Comparison of ENCODE assay signal across 1 mouse cellular context in the genomic region with DNA sequence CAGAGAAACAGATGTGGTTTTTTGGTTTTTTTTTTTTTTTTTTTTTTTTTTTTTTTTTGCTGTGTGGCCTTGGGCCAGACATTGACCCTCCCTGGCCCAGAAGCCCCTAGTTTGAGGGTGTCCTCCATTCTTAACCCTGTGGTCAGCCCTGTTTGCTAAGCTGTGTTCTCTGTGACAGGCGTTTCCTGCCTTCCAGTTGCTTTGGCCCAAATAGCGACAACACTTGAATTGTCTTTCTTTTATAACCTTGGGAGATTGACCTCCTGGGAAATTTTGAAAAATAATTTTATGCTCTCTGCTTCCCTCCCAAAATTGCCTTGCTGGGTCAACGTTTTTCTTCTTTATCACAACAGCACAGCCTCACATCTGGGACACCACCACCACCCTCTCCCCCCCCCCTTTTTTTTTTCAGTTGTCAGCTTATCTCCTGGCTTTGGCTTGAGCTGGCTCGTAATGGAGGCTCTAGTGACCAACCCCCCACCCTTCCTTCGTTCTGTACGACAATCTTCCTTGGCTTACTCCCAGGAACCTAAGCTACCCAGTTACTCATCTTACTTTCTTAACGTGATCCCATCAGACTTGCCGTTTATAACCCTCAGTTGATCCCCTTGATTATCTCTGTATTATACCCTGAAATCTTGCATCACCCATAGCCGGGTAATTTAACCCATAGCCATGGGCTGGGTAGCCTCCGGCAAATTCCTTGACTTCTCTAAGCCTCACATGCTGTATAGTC.
TF ChIP-seq lines count a peak whose summit lies in the region.

No protein-coding gene starts in this region.

TF ChIP-seq in CH12.LX, 34 proteins besides CTCF, POLR2A, EP300 and RAD21:
- TF ChIP-seq ZNF384 (IDR thresholded peaks at IDR 0.05; ENCODE audit: low read depth, low read length) (0 out of 2 replicates have a peak, but pooled peaks have one; percentile 42), MAFK (IDR thresholded peaks at IDR 0.05; ENCODE audit: insufficient replicate concordance, low read length) (no peak), ZMIZ1 (IDR thresholded peaks at IDR 0.05; ENCODE audit: low read depth, low read length) (no peak), MAZ (IDR thresholded peaks at IDR 0.05; ENCODE audit: low read depth, low read length) (no peak)
